Mouse (Mus musculus) heart, adult 2 months (tissue): ENCODE measurements at regions not wholly inside any gene's neighbourhood (a gene's known extent, or its start where the extent isn't known, plus 50 kb on each side); places are given as distances from the start of the nearest gene placed in this dataset.

Experiments
- CTCF ChIP-seq: fragments of 200-600 bp; IDR thresholded peaks from 2 replicates; pipeline ENCODE4 v1.8.1; 2022; ENCODE audit warnings: antibody characterized with exemption, mild to moderate bottlenecking, moderate library complexity
- EP300 ChIP-seq: fragments of 200-500 bp; IDR thresholded peaks from 2 replicates; pipeline ENCODE4 v1.6.1; 2011; ENCODE audit warnings: low read depth, low read length, control low read depth; ENCODE audit not compliant: insufficient read depth
- POLR2A ChIP-seq: fragments of 200-500 bp; IDR thresholded peaks from 2 replicates; pipeline ENCODE4 v1.6.1; 2011; ENCODE audit warnings: mild to moderate bottlenecking, low read depth, low read length, control low read depth; ENCODE audit not compliant: insufficient read depth

- no peak for TF ChIP-seq EP300
- no peak for TF ChIP-seq CTCF
- TF ChIP-seq POLR2A: no peak
Observed at GRCm38 (mm10) chr17:81185685-81186084, 120.8 kb upstream of the Thumpd2 start.
